Mouse (Mus musculus) gastrocnemius, postnatal 25 days (tissue): Measurements from ENCODE around the gene Mybbp1a. TPM values are rescaled to one million over a fixed set of nuclear protein-coding genes. Genes with fewer than 3 reads are reported as not detected.

Experiments used
- DNase-seq: peaks from one replicate; pipeline ENCODE4 v3.0.0; 2022
- total RNA-seq, 2 experiments: library from RNA; stranded (reverse); gene quantifications; 1 replicate in 1 of 2; 2 replicates in 1 of 2; pipeline ENCODE4 v1.2.3; 2021

Gene Mybbp1a
- total RNA-seq, 2 experiments from 2014 or later = 52.1 to 56.5 TPM

DNA sequence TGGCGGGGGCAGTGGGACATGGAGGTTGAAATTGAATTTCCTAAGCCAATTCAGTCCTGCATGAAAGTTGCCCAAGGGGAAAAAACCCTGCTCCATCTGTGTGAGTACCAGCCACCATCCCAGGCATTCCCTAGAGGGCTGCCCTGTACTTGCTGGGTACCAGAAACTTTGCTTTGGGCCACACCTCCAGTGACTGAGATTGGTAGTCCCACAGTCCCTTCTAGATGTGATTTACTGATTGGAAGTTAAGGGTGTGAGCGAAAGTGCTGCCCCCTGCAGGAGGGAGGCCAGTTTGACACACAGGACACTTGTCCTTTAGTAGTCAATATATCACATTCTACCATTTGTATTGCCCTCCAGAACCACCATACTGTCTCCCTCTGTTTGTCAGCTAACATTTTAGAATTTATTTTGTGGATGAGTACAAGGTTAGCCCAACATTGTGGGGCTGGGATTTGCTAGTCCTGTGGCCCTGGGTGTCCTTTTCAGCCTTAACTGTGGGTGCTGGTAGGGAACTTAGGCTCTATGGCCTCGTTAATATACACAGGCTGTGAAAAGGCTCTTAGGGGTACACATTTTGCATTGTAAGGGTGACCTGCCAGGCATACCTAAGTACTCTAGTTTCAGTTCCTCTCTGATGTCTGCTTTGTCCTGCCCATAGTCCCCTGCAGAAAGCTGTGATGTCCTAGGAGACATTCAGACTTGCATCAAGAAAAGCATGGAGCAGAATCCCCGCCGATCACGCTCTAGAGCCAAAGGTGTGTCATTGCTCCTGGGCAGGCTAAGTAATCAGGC lies 5.4 kb downstream of the Mybbp1a start:
- no peak for DNase-seq

DNA sequence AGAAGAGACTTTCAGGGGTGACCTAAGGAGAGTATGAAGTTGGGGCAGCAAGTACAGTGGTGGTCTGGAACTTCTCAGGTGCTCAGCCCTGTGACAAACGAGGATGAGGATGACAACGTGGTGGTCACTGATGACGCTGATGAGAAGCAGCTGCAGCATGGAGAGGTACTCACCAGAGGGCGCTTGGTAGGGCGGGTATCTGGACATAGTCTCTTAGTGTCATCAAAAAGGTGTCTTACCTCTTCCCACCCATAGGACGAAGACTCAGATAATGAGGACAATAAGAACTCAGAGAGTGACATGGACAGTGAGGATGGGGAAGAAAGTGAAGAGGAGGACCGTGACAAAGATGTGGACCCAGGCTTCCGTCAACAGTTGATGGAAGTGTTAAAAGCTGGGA lies 6.3 kb downstream of the Mybbp1a start:
- DNase-seq = no peak

DNA sequence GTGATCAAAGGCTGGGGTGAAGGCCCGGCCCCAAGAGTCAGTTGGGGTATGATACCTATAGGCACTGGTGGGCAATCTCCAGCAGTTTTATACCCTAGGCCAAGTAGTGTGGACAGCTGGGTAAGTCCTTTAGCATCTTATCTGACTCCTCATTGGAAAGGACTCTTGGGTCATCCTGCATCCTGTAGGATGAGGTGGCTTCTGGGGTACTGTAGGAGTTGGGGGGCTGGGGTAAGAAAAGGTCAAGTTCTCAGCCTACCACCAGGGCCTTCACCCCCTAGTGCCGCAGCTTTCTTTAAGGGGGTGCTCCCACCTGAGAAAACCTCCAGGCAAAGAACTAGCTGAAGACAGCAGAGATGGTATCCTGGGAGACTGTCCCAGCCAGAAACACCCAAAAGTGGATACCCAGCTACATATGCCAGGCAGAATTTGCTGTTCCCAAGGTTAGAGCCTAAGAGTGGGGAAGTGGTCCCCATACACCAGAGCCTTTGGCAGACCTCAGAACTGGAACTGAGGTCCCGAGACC lies 11.0 kb downstream of the Mybbp1a start:
- no peak for DNase-seq

DNA sequence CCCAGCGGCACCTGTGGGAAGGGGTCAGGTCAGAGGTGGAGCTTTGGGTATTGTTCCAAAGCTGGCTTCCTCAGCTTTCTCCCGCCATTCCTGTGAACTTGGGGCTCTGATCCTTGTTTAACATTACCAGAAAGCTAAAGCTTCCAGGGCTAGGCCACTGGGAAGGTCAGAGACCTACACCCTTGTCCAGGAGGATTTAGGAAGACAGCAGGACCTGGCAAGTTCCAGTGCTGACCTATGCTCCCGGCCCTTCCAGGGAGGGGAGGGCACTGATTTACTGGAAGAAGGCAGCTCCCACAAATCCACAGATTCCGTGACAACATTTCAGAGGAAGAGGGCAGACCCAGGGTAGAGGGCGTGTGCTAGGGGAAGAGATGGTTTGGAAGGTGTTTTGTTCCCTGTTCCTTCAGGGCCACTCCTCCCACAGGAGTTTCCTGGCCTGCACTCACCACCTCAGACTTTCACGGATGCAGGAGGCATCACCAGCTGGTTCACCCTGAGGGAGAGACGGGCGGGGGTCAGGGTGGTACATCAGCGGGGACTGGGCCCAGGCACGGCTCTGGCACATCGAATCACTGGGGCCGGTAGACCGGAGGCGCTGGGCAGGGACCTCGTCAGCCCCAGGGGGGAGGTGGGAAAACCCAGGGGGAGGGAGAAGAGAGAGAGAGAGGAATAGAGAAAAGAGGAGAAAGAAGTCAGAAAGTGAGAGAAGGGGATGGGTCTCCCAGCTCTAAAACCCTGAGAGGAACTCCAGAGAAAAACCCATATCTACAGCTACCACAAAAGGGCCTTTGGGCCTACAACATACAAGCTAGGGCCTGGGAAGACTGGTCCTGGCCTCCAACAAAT lies 12.2 kb downstream of the Mybbp1a start:
- DNase-seq = no peak

DNA sequence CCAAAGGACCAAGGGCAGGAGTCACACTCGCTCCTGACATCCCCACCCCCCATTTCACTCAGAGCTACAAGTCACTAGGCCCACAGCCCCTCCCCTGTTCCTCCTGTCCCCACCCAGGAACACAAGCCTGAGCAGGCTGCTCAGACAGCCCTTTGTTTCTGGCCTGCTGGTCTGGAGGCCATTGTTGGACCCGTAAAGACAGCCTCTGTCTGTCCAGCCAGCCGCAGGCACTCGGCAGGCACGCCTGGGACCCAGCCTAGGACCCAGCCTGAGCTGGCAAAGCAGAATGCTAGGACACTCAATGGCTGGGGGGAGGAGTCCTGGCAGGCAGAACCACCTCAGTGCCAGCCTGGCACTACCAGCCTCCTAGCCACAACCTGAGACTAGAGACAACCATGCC lies 14.5 kb downstream of the Mybbp1a start:
- DNase-seq = no peak

DNA sequence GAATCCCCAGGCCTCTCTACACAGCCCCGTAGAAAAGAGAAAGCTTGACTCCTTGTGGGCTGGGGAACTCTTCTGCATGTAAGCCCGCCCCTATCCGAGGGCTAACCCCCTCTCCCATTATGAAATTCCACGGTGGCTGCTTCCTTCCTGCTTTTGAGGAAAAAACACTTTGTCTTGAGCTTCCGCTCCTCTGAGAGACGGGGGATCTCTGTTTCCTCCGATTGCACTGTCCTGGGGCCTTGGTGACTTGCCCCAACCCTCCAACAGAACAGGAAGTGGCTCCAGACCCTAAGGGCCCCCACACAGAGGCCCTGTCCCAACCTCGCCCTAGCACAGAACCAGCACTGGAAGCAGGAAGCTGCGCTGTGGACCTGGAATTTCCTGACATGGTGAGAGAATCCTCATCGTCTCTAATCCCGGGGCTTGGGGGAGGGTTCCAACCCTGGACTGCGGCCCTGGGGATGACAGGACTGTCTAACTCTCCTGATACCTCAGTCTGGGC lies 16.9 kb downstream of the Mybbp1a start:
- DNase-seq = peak; percentile 55

DNA sequence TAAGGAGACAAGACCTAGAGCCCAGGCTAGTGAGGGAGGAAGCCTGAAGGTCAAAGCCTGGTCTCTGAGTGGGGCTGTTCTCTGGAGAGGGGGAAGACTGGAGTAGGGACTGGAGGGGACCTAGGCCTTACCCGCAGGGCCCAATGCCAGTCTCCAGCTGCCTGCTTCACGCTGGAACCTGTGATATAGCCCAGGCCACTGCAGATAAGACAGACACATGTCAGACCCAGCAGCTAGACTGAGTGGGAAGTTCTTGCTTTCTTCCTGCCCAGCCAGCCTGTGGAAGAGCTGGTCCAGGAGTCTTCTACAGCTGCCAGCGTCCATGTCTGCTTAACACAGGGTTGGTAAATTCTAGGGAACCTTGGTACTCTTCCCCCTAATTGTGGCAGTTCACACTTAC lies 17.3 kb downstream of the Mybbp1a start:
- no peak for DNase-seq

DNA sequence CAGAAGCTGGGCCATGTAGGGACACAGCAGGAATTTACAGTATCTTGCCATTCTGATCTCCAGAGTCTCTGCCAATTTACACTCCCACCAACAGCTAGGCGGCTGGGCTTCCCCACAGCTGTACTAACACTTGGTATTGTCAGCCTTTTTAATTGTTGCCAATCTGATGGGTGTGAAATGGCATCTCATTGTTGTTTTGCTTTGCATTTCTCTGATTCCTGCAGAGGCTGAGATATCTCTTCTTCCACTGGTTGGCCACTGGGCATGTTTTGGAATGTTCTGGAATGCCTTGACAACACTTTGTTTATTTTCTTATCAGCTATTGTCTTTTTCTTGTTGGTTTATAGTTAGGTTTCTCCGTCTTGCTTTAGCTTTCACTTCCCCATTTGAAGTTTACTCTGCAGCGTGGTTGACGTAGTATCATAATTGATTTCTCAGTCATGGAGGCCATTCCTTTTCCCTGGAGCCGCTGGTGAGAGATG lies 20.4 kb downstream of the Mybbp1a start:
- DNase-seq = no peak

DNA sequence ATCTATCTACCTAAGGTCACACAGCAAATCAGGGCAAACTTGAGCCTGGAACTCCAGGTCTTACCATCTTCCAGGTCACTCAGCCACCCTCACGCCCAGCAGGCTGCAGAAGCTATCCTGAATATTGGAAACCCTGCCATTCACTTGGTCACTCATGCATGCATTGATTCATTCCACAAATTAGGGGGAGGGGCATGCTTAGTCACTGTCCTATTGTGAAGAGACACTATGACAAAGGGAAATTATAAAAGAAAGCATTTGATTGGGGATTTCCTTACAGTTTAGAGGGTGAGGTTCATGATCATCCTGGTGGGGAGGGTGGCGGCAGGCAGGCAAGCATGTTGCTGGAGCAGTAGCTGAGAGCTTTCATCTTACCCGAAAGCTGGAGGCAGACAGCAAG lies 23.7 kb downstream of the Mybbp1a start:
- no peak for DNase-seq

DNA sequence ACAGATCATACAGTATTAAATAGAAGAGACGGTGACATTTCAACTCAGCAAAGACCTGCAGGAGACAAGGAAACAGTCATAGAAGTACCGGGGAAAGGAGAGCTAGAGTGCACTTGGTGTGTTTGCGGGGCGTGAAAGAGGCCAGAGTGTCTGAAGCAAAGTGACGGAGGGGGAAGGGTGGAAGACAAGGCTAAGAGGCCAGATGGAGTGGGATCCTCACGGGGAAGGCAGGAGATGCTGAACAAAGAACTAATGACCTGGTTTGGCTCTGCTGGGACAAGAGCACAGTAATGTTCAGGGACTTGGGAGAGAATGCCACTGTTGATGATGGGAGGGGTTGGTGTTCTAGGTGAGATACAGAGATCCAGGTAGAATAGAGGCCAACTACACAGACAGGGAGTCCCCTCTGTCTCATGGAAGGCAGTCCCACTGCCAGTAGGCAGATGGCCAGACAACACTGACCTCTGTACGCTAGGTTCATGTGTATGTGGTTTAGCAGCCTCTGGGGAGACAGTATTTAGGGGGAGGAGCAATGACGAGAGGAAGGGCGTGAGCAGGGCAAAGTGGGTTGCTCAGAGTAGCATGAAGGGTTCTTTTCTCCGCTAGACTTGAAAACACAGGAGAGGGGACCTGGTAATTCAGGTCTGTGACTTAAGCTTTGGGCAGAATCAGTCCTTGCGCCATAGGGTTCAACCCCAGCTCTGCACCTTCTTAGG lies 25.0 kb downstream of the Mybbp1a start:
- DNase-seq = no peak

DNA sequence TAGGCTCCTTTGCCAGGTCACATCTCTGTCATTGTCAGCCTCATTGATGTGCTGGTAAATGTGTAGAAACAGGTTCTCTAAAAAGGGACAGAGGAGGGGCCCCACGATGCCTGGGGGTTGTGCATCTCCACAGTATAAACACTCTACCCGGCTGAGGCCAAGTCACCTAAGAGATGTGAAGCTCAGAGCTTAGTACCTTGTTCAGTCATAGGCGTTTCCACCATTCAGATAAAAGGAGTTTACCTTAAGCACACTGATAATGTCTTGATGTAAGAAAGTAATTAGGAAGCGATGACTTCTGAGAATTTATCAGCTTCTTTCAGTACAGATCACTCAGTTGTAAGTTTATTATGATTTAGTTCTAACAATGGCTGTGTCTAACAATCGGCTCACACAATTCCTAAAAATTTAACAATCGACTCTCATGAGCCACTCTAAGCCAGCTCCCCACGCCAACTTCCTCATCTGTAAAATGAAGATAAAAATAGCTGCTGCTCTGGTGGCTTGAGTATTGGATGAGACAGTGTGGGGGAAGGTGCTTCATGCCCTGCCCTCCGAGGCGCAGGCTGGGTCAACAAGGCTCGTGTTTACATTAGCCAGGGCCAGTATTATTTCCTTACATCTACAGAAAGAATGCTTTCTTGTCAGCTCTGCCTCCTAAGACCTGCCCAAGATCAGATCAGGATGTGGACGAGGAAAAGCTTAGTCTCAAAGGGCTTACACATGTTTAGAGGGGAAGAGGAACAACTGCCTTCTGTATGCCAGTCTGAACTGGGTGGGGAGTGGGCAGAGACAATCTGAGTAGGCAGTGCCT lies 25.7 kb downstream of the Mybbp1a start:
- DNase-seq = no peak

DNA sequence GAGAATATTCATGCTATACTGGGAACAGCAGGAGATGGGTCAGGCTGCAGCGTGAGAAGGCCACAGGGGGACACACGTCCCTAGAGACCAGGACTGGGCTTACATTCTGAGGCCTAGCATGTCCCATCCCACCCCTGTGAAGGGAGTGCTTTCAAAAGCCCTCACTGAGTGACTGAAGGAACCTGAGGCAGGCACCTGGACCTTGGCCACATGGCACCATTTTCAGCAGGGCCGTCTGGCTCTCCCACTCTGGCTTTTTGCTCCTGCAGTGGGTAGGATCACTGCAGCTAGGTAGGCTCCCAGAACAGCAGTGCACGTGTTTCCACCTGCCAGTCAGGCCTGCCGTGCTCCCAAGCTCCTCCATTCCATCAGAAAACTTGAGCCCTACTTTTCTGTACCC lies 27.4 kb downstream of the Mybbp1a start:
- no peak for DNase-seq

DNA sequence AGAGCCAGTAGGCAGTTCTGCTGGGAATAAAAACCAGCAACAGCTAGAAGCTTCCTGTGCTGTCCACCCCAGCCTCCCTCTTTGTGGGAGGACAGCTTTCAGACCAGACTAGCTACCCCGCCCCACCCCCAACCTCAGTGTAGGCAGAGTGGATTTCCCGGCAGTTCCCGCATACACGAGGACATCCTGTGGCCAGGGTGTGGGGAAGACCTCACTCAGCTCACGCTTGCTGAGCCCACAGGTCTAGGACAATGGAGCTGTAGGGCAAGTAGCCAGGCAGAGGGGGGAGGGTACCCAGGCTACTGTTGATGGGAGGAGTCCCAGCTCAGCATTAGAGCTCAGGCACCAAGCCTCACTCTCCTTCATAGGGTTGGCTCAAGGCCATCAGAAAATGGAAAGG lies 28.1 kb downstream of the Mybbp1a start:
- DNase-seq = peak; percentile 61

DNA sequence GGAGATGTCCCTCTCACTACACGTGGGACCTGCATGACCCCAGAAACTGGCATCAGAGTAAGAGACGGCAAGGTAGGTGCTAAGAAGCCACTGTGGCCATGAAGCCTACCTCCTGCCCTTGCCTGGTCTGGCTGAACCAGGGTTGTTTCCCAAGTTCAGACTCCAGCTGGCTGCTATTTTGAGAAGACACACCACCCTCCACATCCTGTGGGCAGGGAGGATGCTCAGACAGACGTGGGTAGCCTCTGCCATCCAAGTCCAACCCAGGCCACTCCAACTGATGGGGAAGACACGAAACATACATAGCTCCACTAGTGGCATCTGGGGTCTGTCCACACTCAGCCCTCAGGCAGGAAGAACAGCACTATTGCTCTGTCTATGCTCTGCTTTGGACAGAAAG lies 28.8 kb downstream of the Mybbp1a start:
- no peak for DNase-seq

DNA sequence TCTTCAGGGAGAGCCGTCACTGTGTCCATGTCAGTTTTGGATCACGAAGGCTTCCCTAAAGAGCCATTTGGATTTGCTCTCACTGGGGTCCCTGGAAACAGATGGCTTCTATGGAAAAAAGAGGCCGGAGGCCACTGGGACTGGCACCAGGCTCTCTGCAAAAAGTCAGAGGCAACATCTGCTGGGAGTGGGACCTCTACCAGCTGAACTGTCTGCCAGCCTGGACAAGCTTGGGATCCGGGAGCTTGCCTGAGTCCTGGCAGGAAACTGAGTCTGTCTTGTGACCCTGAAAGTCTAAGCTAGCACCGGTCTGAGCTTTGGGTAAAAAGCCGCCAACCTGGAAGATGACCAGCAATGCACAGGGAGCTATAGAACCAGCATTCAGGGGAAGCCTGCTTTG lies 30.2 kb downstream of the Mybbp1a start:
- DNase-seq = no peak

DNA sequence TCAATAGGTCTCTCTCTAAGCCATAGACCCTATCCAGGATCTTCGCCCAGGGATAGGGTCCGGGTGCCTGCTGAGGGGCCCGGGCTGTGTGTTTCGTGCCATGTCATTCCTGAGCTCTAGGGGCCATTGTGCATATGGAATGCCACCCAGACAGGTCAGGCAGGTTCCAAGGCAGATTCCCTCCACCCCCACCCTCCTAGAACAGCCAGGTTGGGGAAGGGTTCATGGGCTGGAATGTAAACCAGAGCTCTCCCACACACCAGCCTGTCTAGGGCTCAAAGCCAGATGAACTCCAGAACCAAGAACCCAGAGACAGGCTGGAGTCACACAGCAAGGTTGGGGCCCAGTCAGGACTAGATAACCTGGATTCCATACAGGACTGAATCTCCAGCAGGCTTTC lies 32.4 kb downstream of the Mybbp1a start:
- no peak for DNase-seq

DNA sequence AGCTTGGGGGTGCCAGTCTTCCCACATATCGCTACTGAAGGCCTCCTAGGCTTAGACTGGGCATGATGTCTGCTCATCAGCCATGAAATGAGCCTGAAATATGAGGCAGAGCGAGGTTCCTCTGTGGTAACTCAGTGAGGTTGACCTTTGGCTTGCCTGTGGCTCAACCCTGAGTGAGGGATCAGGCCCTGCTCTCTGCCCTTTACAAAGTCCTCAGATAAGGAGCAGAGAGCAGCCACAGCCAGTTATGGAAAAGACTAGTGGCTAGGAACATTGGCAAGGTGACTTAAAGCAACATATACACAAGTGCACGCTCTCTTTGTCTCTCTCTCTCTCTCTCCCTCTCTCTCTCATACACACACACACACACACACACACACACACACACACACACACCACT lies 33.8 kb downstream of the Mybbp1a start:
- DNase-seq = no peak

DNA sequence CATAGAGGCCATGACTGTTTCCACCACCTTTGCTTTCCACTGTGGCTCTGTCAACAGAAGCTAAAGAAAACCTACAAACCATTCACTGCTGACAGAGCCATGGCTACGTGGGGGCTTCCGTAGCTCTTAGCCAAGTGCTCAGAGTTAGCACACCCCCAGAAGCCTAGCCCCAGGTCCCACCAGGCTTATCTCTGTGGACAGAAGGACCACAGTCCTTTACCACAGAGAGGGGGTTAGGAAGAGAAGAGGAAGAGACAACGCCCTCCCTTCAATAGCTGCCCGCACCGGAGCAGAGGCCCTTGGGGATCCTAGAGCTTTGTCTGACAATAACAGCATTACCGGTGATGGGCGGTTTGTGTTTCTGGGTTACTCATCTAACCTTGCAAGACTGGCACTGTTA lies 34.3 kb downstream of the Mybbp1a start:
- DNase-seq = no peak

DNA sequence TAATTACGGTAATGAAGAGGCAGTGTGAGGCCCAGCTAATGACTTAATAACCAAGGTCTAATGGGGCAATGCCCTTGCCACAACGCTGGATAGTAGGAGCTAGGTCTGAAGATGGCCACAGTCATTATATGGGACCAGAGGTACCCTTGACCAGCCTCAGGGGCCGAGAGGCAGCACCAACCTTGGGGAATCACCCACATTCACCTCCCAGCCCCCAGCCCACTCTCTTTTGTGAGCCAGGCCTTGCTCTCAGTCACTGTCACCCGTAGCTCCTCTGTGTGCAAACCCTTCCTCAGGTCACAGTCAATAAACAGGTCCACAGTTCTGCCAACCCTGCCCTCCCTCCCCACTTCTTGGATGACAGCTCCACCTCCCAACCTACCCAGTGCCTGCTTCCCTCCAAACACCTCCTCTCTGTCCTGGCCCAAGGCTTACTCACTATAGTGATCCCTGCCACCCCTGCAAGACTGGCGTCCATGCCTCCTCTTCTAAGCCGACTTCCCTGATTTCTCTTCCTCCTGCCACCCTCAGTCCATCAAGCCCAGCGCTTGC lies 35.0 kb downstream of the Mybbp1a start:
- DNase-seq = no peak

DNA sequence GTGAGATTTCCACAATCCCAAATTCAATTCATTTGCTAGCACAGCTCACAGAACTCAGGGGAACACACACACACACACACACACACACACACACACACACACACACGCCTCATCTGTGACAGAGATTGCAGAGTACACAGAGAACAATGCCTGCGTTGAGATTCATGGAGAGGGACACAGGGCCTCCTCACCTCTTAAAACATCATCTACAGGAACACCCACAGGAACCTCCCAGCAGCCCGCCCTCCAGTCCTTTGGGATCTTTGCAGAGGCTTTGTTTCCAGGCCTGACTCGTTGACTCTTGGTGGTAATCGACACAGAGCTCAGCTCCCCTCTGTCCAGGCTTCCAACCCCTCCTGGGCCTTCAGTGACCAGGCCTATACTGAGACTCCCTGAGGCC lies 36.0 kb downstream of the Mybbp1a start:
- DNase-seq = no peak

DNA sequence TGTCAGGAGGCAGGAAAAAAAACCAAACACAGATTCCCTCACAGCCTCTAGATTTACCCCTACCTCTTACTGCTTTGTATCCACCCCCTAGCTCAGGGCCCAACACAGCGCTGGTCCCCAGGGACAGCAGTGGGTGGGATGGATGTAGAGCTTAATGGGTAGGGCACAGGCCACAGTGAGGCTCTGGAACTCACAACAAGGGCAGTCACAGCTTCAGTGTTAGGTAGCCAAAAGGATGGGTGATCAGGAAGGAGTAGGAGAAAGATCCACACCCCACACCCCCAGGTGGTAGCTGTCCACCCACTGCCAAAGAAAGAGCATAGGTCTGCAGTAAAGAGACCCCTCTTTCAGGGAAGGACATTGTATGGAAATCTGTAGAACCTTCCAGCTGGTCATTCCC lies 36.5 kb downstream of the Mybbp1a start:
- DNase-seq = no peak
